Mouse (Mus musculus): ENCODE results near the gene Runx1. TPM values are rescaled to one million over a fixed set of nuclear protein-coding genes. Genes with fewer than 3 reads are reported as not detected.

Runx1 gene
- polyA plus RNA-seq, 2 experiments: 3.0 to 4.4 TPM

DNA sequence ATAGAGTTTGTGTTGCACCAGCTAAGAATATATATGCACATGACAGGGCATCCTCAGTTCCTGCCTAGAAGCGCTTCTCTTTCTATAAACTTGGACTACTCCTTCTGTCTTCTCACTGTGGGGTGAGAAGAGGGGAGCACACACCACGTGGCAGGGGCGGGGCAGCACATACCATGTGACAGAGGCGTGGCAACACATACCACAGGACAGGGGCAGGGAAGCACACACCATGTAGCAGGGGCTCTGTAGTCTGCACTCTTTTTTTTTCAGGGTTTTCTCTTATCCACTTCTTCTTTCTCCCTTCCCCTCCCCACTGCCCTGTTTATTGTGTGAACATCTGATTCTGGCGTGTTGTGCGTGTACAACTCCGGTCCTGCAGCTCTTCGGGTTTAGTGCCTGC is 186.9 kb downstream of the Runx1 start:
- Histone ChIP-seq H3K36me3 (replicated peaks; ENCODE audit: control insufficient read depth, insufficient read depth, low read depth) (no peaks in the 10 kb centered on the region; the same call in 1 of the 2 replicates), H3K9ac (replicated peaks) (no peak overlapping the region), H3K9me3 (ENCODE audit: control insufficient read depth, low read length) (no peaks in the 10 kb centered on the region), H3K4me1 (replicated peaks; ENCODE audit: control insufficient read depth in 2 of 2, insufficient read depth in 2 of 2, low read length in 1 of 2) (no peaks in the 10 kb centered on the region), H3K27ac (no peak overlapping the region), H3K4me3 (ENCODE audit: insufficient read depth in 1 of 2, low read depth in 2 of 2, low read length in 2 of 2) (no peak overlapping the region), H3K27me3 (ENCODE audit: control insufficient read depth, insufficient read depth, low read length) (no peaks in the 10 kb centered on the region), H3K4me2 (ENCODE audit: low read depth) (no peak overlapping the region)
- 65% methylated on average over 8 of the region's 8 CpGs for WGBS (ENCODE audit: insufficient replicate concordance)
- ATAC-seq (ENCODE audit: insufficient read depth): no peak; the same call in 1 of the 2 replicates
- DNase-seq (ENCODE audit: low read depth in 3 of 3, low spot score in 3 of 3): no peak
- TF ChIP-seq CTCF (IDR thresholded peaks at IDR 0.05; ENCODE audit: low read depth) (no peak), EP300 (IDR thresholded peaks at IDR 0.05; ENCODE audit: low read depth) (no peak)

DNA sequence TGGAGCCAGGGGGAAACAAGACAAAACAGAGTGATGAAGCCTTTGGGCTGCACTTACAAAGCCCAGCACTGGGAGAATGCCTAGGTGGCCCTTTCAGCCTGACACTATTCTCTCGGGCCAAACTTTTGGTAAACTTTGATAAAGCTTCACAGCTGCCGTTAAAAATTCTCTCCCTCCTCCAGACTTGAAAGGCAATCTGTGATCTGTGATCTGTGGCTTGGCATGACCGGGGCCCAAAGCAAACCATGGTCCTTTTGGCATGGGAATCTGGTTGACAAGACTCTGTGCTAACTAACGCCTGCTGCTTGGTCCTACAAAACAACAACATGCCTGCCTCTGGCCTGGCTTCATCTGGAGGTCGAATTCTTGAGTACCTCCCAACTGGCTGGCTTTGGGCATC is 188.9 kb downstream of the Runx1 start:
- Histone ChIP-seq H3K36me3 (replicated peaks; ENCODE audit: control insufficient read depth, insufficient read depth, low read depth) (no peaks in the 10 kb centered on the region; the same call in 1 of the 2 replicates), H3K27ac (no peak overlapping the region), H3K4me1 (replicated peaks; ENCODE audit: control insufficient read depth in 2 of 2, insufficient read depth in 2 of 2, low read length in 1 of 2) (no peaks in the 10 kb centered on the region), H3K4me2 (ENCODE audit: low read depth) (no peak overlapping the region), H3K4me3 (ENCODE audit: insufficient read depth in 1 of 2, low read depth in 2 of 2, low read length in 2 of 2) (no peak overlapping the region), H3K9me3 (ENCODE audit: control insufficient read depth, low read length) (no peaks in the 10 kb centered on the region), H3K9ac (replicated peaks) (no peak overlapping the region), H3K27me3 (ENCODE audit: control insufficient read depth, insufficient read depth, low read length) (no peaks in the 10 kb centered on the region)
- no peak for DNase-seq (ENCODE audit: low read depth in 3 of 3, low spot score in 3 of 3)
- TF ChIP-seq EP300 (IDR thresholded peaks at IDR 0.05; ENCODE audit: low read depth) (no peak), CTCF (IDR thresholded peaks at IDR 0.05; ENCODE audit: low read depth) (no peak)
- WGBS (ENCODE audit: insufficient replicate concordance): 54% methylated on average over 5 of the region's 5 CpGs
- ATAC-seq (ENCODE audit: insufficient read depth): no peak

DNA sequence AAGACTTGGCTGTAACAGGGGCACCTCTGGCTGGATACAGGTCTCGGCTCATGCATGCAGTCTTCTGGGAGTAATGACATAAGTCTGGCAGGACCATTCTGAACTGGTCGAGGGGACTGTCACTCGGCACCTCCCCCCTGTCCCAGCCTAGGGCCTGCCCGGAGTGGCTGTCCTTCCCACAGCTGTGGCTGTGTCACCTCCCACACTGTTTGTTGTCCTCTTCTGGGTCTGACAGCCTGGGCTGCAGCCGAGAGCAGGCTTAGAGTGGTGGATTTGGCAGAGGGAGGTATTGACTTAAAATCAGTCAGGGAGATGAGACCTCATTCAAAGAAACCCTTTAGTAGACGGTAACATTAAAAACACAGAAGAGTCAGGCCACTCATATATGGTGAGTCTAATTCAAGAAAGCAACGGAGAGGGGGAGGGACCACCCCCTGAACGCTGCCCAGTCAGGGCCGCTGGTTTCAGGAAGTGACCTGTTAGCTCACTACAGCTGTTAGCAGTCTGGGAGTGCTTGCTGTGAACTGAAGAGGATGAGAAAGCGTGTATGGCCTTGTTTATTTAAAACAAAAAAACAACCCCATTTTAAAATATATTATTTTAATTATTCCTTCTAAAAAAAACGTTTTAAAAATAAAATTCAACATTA is 193.7 kb downstream of the Runx1 start:
- Histone ChIP-seq H3K4me1 (replicated peaks; ENCODE audit: control insufficient read depth in 2 of 2, insufficient read depth in 2 of 2, low read length in 1 of 2) (no peaks in the 10 kb centered on the region), H3K4me2 (ENCODE audit: low read depth) (0 out of 2 replicates have a peak overlapping the region, but pooled peaks have one; percentile 3), H3K27me3 (ENCODE audit: control insufficient read depth, insufficient read depth, low read length) (no peaks in the 10 kb centered on the region), H3K4me3 (ENCODE audit: insufficient read depth in 1 of 2, low read depth in 2 of 2, low read length in 2 of 2) (no peak overlapping the region), H3K27ac (no peak overlapping the region), H3K9ac (replicated peaks) (no peak overlapping the region), H3K9me3 (ENCODE audit: control insufficient read depth, low read length) (no peaks in the 10 kb centered on the region), H3K36me3 (replicated peaks; ENCODE audit: control insufficient read depth, insufficient read depth, low read depth) (no peaks in the 10 kb centered on the region; the same call in 1 of the 2 replicates)
- ATAC-seq (ENCODE audit: insufficient read depth) (no peak), DNase-seq (ENCODE audit: low read depth in 3 of 3, low spot score in 3 of 3) (no peak)
- TF ChIP-seq EP300 (IDR thresholded peaks at IDR 0.05; ENCODE audit: low read depth): no peak
- 48% methylated on average over 11 of the region's 11 CpGs for WGBS (ENCODE audit: insufficient replicate concordance)

DNA sequence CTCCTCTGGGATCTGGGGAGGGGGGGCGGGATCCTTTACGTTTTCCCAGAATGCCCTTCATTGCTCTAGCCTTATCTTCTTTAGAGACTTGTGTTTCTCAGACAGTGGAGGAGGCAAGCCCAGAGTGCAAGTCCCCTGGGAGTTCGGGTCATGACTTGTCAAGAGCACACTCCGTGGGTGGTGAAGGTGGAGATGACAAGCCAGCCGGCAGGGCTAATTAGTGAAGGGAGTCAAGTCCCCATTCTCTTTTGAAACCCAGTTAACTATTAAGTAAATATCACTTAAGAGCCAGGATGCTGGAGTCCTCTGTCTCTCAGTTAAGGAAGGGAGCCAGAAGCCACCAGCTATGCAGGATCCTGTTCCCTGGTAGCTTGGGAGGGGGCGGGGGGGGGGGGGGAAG is 194.3 kb downstream of the Runx1 start:
- WGBS (ENCODE audit: insufficient replicate concordance): 76% methylated on average over 6 of the region's 6 CpGs
- Histone ChIP-seq H3K9ac (replicated peaks) (no peak overlapping the region), H3K27ac (no peak overlapping the region), H3K4me2 (ENCODE audit: low read depth) (no peak overlapping the region), H3K4me1 (replicated peaks; ENCODE audit: control insufficient read depth in 2 of 2, insufficient read depth in 2 of 2, low read length in 1 of 2) (no peaks in the 10 kb centered on the region), H3K4me3 (ENCODE audit: insufficient read depth in 1 of 2, low read depth in 2 of 2, low read length in 2 of 2) (no peak overlapping the region), H3K27me3 (ENCODE audit: control insufficient read depth, insufficient read depth, low read length) (no peaks in the 10 kb centered on the region), H3K36me3 (replicated peaks; ENCODE audit: control insufficient read depth, insufficient read depth, low read depth) (no peaks in the 10 kb centered on the region; the same call in 1 of the 2 replicates), H3K9me3 (ENCODE audit: control insufficient read depth, low read length) (no peaks in the 10 kb centered on the region)
- DNase-seq (ENCODE audit: low read depth in 3 of 3, low spot score in 3 of 3): no peak
- no peak for ATAC-seq (ENCODE audit: insufficient read depth)
- TF ChIP-seq EP300 (IDR thresholded peaks at IDR 0.05; ENCODE audit: low read depth) (no peak), CTCF (IDR thresholded peaks at IDR 0.05; ENCODE audit: low read depth) (no peak)

DNA sequence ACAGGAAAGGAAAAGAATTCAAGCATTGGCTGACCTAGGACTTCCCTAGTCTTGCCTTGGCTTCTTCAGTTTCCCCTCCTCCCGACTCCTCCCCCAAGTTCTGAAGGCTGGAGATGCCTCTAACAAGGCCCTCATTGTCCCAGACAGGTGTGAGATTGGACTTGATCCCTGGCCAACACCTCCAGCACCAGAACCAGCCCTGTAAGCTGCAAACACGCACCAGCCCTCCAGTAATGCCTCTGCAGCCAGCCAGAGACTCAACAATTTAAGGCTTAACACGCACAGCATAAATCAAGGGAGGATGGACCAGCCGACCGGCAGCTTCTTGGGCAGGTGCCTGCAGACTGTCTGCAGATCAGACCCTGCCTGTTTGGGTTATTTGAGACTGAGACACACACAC is 195.0 kb downstream of the Runx1 start:
- Histone ChIP-seq H3K9me3 (ENCODE audit: control insufficient read depth, low read length) (no peaks in the 10 kb centered on the region), H3K27me3 (ENCODE audit: control insufficient read depth, insufficient read depth, low read length) (no peaks in the 10 kb centered on the region), H3K4me3 (ENCODE audit: insufficient read depth in 1 of 2, low read depth in 2 of 2, low read length in 2 of 2) (no peak overlapping the region), H3K27ac (no peak overlapping the region), H3K9ac (replicated peaks) (no peak overlapping the region), H3K36me3 (replicated peaks; ENCODE audit: control insufficient read depth, insufficient read depth, low read depth) (no peaks in the 10 kb centered on the region; the same call in 1 of the 2 replicates), H3K4me2 (ENCODE audit: low read depth) (no peak overlapping the region), H3K4me1 (replicated peaks; ENCODE audit: control insufficient read depth in 2 of 2, insufficient read depth in 2 of 2, low read length in 1 of 2) (no peaks in the 10 kb centered on the region)
- DNase-seq (ENCODE audit: low read depth in 3 of 3, low spot score in 3 of 3) (no peak), ATAC-seq (ENCODE audit: insufficient read depth) (no peak)
- 75% methylated on average over 5 of the region's 5 CpGs for WGBS (ENCODE audit: insufficient replicate concordance)
- no peak for TF ChIP-seq EP300 (IDR thresholded peaks at IDR 0.05; ENCODE audit: low read depth)
- TF ChIP-seq CTCF (IDR thresholded peaks at IDR 0.05; ENCODE audit: low read depth): no peak

Measured in liver, embryonic 14.5 days (tissue).